Mouse (Mus musculus): Measurements from ENCODE around the gene Hba-a1.
"Not testable (repeated sequence)": the region's sequence is repeated elsewhere in the genome, so short reads cannot be mapped to it uniquely, and the experiment has no call there.

The Hba-a1 gene

GRCm38 (mm10) chr11:32296203-32296602 lies 12.9 kb downstream of the Hba-a1 start, which contains the start of gene Hba-a2:
Hba-a2 (plus strand) TSS chr11:32296489.
- DNase-seq (ENCODE audit: low spot score), result not testable (repeated sequence)

DNA sequence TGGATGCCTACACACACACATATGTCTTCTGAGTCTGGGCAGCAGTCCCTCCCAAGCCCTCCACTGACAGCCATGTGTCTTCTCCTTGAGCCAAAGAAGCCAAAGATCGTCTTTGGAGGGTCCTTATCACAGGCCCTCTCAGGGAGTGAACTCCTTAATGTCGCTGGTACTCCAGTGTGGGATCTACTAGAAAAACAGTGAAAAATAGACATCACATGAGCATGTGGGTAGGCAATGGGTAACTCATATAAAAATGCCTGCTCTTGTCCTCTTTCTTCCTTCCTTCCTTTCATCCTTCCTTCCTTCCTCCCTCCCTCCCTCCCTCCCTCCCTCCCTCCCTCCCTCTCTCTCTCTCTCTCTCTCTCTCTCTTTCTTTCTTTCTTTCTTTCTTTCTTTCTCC lies 14.1 kb downstream of the Hba-a1 start:
- DNase-seq (ENCODE audit: low spot score), result peak; percentile 28

DNA sequence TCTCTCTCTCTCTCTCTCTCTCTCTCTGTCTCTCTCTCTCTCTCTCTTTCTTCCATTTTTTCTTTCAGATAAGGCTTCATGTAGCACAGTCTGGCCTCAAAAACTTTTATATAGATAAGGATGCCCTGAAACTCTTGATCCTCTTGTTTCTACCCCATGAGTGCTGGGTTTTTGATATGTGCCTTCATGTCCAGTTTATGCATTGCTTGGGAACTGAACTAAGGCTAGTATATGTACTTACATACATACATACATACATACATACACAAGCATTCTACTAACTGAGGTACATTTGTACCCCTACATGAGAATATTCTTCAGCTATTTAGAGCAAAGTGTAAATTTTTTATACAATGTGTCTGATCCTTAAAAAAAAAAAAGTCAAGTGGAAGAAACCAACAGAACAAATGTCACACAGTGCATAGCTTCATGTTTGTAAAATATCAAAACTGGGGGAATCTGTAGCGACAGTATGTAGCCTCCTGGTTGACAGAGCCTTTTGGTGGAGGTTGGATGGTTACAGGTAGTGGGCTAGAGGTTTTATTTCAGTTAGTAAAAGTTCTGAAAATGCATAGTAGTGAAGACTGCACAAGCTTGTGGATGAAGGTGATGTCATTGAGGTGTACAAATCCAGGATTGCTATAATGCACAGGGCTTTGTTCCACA lies 14.7 kb downstream of the Hba-a1 start:
- no peak for DNase-seq (ENCODE audit: low spot score)

DNA sequence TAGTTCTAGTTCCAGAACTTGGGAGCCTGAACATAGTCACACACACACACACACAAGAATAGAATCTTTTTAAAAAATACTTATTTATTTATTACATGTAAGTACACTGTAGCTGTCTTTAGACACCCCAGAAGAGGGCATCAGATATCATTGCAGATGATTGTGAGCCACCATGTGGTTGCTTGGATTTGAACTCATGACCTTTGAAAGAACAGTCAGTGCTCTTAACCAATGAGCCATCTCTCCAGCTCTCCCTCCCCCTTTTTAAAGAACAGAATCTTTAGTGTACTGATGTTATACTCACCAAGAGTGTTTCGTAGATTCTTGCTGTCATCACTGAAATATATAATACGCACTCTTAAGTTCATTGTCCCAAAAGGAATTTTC lies 15.2 kb downstream of the Hba-a1 start:
- peak; percentile 47 for DNase-seq (ENCODE audit: low spot score)

DNA sequence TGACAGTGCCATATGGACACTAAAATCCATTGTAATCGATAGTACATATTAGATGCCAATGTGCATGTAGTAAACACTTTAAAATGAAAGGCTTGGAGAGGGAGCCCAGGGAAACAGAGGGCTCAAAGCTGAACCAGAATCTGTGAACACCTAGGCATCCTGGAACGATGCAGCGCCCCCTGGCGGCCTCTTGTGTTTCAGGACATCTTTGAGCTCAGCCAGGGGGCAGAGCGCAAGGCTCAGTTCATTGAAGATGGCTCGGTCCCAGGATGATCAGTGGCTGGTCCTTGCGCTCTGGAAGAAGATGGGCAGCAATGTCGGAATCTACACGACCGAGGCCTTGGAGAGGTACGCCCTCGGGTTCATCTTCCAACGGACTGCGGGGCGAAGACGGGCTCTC lies 16.6 kb downstream of the Hba-a1 start, which contains the start of gene Hbq1a:
TSS of gene Hbq1a (plus strand) at position 205 of the 400 bp plus-strand sequence.
- DNase-seq (ENCODE audit: low spot score), result peak; percentile 70

GRCm38 (mm10) chr11:32300279-32301267 lies 17.3 kb downstream of the Hba-a1 start:
- no peak for DNase-seq (ENCODE audit: low spot score)

GRCm38 (mm10) chr11:32301506-32301905 lies 18.2 kb downstream of the Hba-a1 start:
- DNase-seq (ENCODE audit: low spot score), result no peak

DNA sequence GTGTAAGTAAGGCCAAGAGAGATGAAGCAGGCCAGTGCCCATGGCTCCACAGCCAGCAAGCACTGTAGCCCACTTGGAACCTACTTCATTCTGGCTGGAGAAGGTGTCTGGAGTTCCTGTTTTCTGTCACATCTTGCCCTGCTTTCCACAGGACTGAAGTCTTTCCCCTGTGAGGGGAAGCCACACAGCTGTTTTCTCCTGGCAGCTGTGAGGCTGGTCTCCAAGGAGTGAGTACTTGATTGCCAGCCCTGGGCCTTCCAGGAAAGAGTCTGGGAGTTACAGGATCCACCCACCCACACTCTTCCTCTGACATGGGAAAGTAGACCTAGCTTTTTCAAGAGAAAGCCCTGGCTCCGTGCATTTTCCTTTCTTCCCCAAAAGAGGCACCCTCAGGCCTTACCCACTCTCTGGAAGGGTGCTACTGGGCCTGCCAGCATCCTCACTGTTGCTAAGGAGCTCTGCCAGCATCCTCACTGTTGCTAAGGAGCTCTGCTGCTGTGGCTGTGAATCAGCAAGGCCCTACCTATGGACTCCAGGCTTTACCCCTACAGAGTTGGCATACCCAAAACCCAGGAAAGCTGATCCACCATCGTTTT lies 19.6 kb downstream of the Hba-a1 start:
- DNase-seq (ENCODE audit: low spot score), result no peak

- no peak for DNase-seq (ENCODE audit: low spot score)
Observed at GRCm38 (mm10) chr11:32303455-32303854, 20.1 kb downstream of the Hba-a1 start.

DNA sequence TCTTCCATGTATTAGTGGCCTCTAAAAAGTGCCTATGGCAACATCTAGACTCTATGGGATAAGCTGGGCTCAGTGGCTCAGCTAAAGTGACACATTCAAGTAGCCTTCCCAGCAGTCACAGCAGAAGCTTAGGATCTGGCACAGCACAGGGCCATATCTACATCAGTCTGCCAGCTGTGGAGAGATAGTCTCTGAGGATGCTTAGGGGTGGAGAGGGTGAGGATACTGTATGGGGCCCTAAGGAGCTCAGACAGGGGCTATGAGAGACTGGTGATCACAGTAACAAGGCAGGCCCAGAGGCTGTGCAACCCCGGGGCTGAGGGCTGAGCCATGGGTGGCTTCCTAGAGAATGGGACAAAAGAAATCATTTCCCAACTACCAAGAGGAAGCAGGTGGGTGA lies 23.7 kb downstream of the Hba-a1 start:
- no peak for DNase-seq (ENCODE audit: low spot score)

- DNase-seq (ENCODE audit: low spot score), result no peak
Observed at GRCm38 (mm10) chr11:32309446-32309845, 26.1 kb downstream of the Hba-a1 start.

GRCm38 (mm10) chr11:32309928-32310327 lies 26.6 kb downstream of the Hba-a1 start:
- no peak for DNase-seq (ENCODE audit: low spot score)

- DNase-seq (ENCODE audit: low spot score), result no peak
Observed at GRCm38 (mm10) chr11:32316009-32316408, 32.7 kb downstream of the Hba-a1 start.

- DNase-seq (ENCODE audit: low spot score), result no peak
Observed at GRCm38 (mm10) chr11:32320507-32321195, 37.3 kb downstream of the Hba-a1 start.

DNA sequence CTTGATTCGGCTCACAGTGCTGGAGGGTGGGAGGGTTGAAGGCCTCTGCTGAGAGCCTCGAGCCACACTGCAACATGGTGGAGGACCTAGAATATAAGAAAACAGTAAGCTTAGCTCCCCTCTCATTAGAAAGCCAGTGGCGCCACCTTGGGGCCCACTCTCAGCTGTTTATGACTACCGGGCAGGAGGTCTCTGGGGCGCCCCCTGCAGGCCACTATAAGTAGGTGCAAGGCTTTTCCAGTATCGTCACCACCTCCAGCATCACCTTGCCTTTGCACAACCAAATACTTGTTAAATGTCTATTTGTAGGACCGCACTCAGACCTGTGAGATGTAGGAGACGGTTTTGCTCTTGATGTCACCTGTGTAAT lies 37.9 kb downstream of the Hba-a1 start:
- DNase-seq (ENCODE audit: low spot score), result peak; percentile 63

GRCm38 (mm10) chr11:32324609-32325008 lies 41.3 kb downstream of the Hba-a1 start:
- DNase-seq (ENCODE audit: low spot score), result peak; percentile 79

- DNase-seq (ENCODE audit: low spot score), result no peak
Observed at GRCm38 (mm10) chr11:32331075-32331474, 47.8 kb downstream of the Hba-a1 start.

- DNase-seq (ENCODE audit: low spot score), result no peak
Observed at GRCm38 (mm10) chr11:32331861-32332260, 48.5 kb downstream of the Hba-a1 start.

- no peak for DNase-seq (ENCODE audit: low spot score)
Observed at GRCm38 (mm10) chr11:32333235-32333634, 49.9 kb downstream of the Hba-a1 start.

All from spleen, adult 12 weeks (tissue).